ENCODE assay signal across 14 mouse cellular contexts in genomic region chr14:55336451-55337195, GRCm38 (mm10).
DNase-seq lines count a peak whose midpoint lies in the region; ATAC-seq lines count a peak whose summit lies in the region.
"Had no signal": no experiment of that assay in that cellular context is flagged by ENCODE, and none has a peak within 500 bp of the region (broad histone marks: within the 10 kb centered on the region; RNA-seq: fewer than 3 reads in every experiment).

No protein-coding gene starts in this region.

- no peak overlapping the region for H3K4me2 ChIP-seq in lung, embryonic 15.5 days
- no peak overlapping the region; the same call in 1 of the 2 replicates for H3K4me2 ChIP-seq in forebrain, embryonic 13.5 days
- no peak overlapping the region for H3K4me2 ChIP-seq in midbrain, embryonic 15.5 days
- H3K4me2 ChIP-seq: embryonic facial prominence, embryonic 13.5 days; liver, embryonic 15.5 days had no signal

- DNase-seq in frontal cortex, postnatal 36 days (ENCODE audit: low spot score in 2 of 2), result peak; percentile 15 to 34
- no peak for DNase-seq in frontal cortex, postnatal 14 days (ENCODE audit: low spot score in 2 of 2)
- DNase-seq in lung, adult 18-20 months, result no peak
- no peak for DNase-seq in gastrocnemius, postnatal 14 days
- no peak for DNase-seq in testis, postnatal 10 days (ENCODE audit: low spot score)
- DNase-seq: adrenal gland, postnatal 10 days; cerebellum, adult 18-20 months; gastrocnemius, postnatal 36 days; thymus, postnatal 25 days had no signal

- peak overlapping the region; percentile 37 for H3K27ac ChIP-seq in lung, embryonic 15.5 days
- H3K27ac ChIP-seq in forebrain, embryonic 13.5 days, result peak overlapping the region; percentile 5; the same call in 1 of the 2 replicates
- H3K27ac ChIP-seq in midbrain, embryonic 15.5 days, result 0 out of 2 replicates have a peak overlapping the region, but pooled peaks have one; percentile 26
- H3K27ac ChIP-seq: embryonic facial prominence, embryonic 13.5 days; liver, embryonic 15.5 days had no signal

- H3K9me3 ChIP-seq in lung, embryonic 15.5 days, result no peaks in the 10 kb centered on the region
- no peaks in the 10 kb centered on the region for H3K9me3 ChIP-seq in forebrain, embryonic 13.5 days (replicated peaks)
- no peaks in the 10 kb centered on the region for H3K9me3 ChIP-seq in midbrain, embryonic 15.5 days
- H3K9me3 ChIP-seq: embryonic facial prominence, embryonic 13.5 days; liver, embryonic 15.5 days had no signal

- 0 out of 2 replicates have a peak, but pooled peaks cover 12% of the 10 kb centered on the region for H3K4me1 ChIP-seq in lung, embryonic 15.5 days
- H3K4me1 ChIP-seq in forebrain, embryonic 13.5 days, result peaks cover 31% of the 10 kb centered on the region
- peaks cover 10% of the 10 kb centered on the region for H3K4me1 ChIP-seq in midbrain, embryonic 15.5 days
- H3K4me1 ChIP-seq: embryonic facial prominence, embryonic 13.5 days had no signal

- no peak overlapping the region for H3K9ac ChIP-seq in lung, embryonic 15.5 days
- H3K9ac ChIP-seq in forebrain, embryonic 13.5 days, result no peak overlapping the region
- no peak overlapping the region for H3K9ac ChIP-seq in midbrain, embryonic 15.5 days
- H3K9ac ChIP-seq: embryonic facial prominence, embryonic 13.5 days; liver, embryonic 15.5 days had no signal

- 30% methylated on average over 5 of the region's 5 CpGs for WGBS in lung, embryonic 15.5 days
- 12% methylated on average over 5 of the region's 5 CpGs for WGBS in forebrain, embryonic 13.5 days
- 24% methylated on average over 5 of the region's 5 CpGs for WGBS in midbrain, embryonic 15.5 days

- no peaks in the 10 kb centered on the region for H3K36me3 ChIP-seq in lung, embryonic 15.5 days
- no peaks in the 10 kb centered on the region for H3K36me3 ChIP-seq in forebrain, embryonic 13.5 days (ENCODE audit: poor library complexity, severe bottlenecking)
- no peaks in the 10 kb centered on the region for H3K36me3 ChIP-seq in midbrain, embryonic 15.5 days (replicated peaks)
- H3K36me3 ChIP-seq: embryonic facial prominence, embryonic 13.5 days; liver, embryonic 15.5 days had no signal

- H3K4me3 ChIP-seq in lung, embryonic 15.5 days, result no peak overlapping the region
- no peak overlapping the region for H3K4me3 ChIP-seq in forebrain, embryonic 13.5 days
- no peak overlapping the region for H3K4me3 ChIP-seq in midbrain, embryonic 15.5 days
- H3K4me3 ChIP-seq: embryonic facial prominence, embryonic 13.5 days; liver, embryonic 15.5 days had no signal

- no peaks in the 10 kb centered on the region for H3K27me3 ChIP-seq in lung, embryonic 15.5 days
- no peaks in the 10 kb centered on the region for H3K27me3 ChIP-seq in forebrain, embryonic 13.5 days
- H3K27me3 ChIP-seq in midbrain, embryonic 15.5 days (replicated peaks), result no peaks in the 10 kb centered on the region
- H3K27me3 ChIP-seq: embryonic facial prominence, embryonic 13.5 days; liver, embryonic 15.5 days had no signal

- ATAC-seq in lung, embryonic 15.5 days (ENCODE audit: borderline replicate concordance, extremely low read depth, low FRiP score, low TSS enrichment), result no peak
- peak; percentile 48; the same call in 1 of the 2 replicates for ATAC-seq in forebrain, embryonic 13.5 days
- ATAC-seq in midbrain, embryonic 15.5 days (replicated peaks), result no peak

- intact Hi-C loops in gastrocnemius, postnatal 14 days (cut with DNase I; ENCODE audit: low total_unique reads), result no loop called here

Comparison
In these comparisons a context has a peak if more than half of its experiments do, and no peak if none do; other contexts are left out.
1. DNase-seq: peak in frontal cortex, postnatal 36 days (2 of 2); none in frontal cortex, postnatal 14 days (0 of 2), lung, adult 18-20 months (0 of 2), gastrocnemius, postnatal 14 days (single experiment) and testis, postnatal 10 days (single experiment).
2. Peak in every context shown above with its lines, with median percentiles within 50 percentile points of each other: H3K27ac ChIP-seq.